8 mouse cellular contexts compared by ENCODE assay signal in the genomic region with DNA sequence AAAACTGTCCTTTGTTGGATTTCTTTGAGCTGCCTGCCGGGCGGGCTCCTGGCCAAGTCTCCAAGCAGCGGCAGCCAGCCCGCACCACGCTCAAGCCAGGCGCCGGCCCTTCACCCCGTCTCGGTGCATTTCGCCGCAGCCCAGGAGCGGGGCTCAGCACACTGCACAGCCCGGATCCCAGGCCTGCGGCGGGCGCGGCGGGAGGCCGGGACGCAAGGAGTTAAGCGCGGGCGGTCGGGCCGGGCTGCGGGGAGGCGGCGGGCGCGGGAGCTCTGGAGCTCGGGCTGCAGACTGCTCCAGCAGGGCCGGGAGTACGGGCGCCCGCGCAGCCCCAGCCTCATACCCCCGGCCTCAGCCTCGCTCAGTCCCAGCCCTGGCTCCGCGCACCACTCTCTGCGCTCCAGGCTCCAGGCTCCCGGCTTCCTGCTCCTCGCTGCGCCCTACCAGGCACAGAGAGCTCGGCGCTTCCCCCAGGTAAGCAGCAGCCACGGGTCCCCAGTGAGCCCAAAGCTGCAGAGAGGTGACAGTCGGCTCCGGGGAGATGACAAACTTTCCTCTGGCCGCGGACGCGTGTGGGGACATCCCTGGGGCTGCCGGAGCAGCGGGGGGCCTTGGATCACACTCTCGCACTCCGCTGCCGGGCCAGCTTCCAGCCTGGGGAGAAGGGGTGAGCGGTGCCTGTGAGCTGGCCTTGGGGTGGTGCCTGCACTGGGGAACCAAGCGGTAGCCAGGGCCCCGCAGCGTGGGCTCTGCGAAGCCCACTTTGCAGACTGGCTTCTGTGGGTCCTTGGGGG. TPM values are rescaled to one million over a fixed set of nuclear protein-coding genes. Genes with fewer than 3 reads are reported as not detected.
A peak's percentile ranks its signal among the peaks of the same experiment; 100 is the strongest.
DNase-seq lines count a peak whose midpoint lies in the region; ATAC-seq and TF ChIP-seq lines count a peak whose summit lies in the region.

No protein-coding gene starts in this region.

- no peaks in the 10 kb centered on the region for H3K36me3 ChIP-seq in heart, embryonic 12.5 days
- no peaks in the 10 kb centered on the region for H3K36me3 ChIP-seq in small intestine, adult 2 months (ENCODE audit: control insufficient read depth, insufficient read depth, low read length)

- peak overlapping the region; percentile 82 for H3K9ac ChIP-seq in heart, embryonic 12.5 days

- H3K4me2 ChIP-seq in heart, embryonic 12.5 days, result peak overlapping the region; percentile 85

- DNase-seq in urinary bladder, adult 2 months (ENCODE audit: low spot score), result peak; percentile 31
- no peak for DNase-seq in urinary bladder, postnatal 10 days (ENCODE audit: low spot score)
- DNase-seq in embryo, embryonic 10 days (ENCODE audit: low spot score), result peak; percentile 60
- DNase-seq in layer of hippocampus, adult 2 months (ENCODE audit: low spot score in 2 of 2), result peak; percentile 61 to 62
- peak; percentile 40 to 65 for DNase-seq in lung, postnatal 4 days
- DNase-seq in c-Kit-positive CD71-positive TER-119-positive erythroid progenitor cells, embryonic 14.5 days (ENCODE audit: low spot score), result no peak

- peaks cover 40% of the 10 kb centered on the region for H3K27me3 ChIP-seq in heart, embryonic 12.5 days (replicated peaks)
- peaks cover 7% of the 10 kb centered on the region; the same call in 1 of the 2 replicates for H3K27me3 ChIP-seq in small intestine, adult 2 months (ENCODE audit: control insufficient read depth, insufficient read depth, low read length)

- H3K4me1 ChIP-seq in heart, embryonic 12.5 days (replicated peaks), result peaks cover 28% of the 10 kb centered on the region
- no peaks in the 10 kb centered on the region for H3K4me1 ChIP-seq in small intestine, adult 2 months (ENCODE audit: control insufficient read depth, insufficient read depth, insufficient read length, low read length)

- no peak; the same call in 1 of the 2 replicates for TF ChIP-seq CTCF in layer of hippocampus, adult 2 months (conservative IDR thresholded peaks at IDR 0.05)
- no peak for TF ChIP-seq CTCF in small intestine, adult 2 months (IDR thresholded peaks at IDR 0.05; ENCODE audit: extremely low read depth, insufficient read length, insufficient replicate concordance, low read depth, low read length)

- peak; percentile 66 for ATAC-seq in heart, embryonic 12.5 days (ENCODE audit: insufficient number of reproducible peaks, low FRiP score)

- WGBS in heart, embryonic 12.5 days, result 2% methylated on average over 62 of the region's 63 CpGs
- WGBS in small intestine, adult 2 months, result 3% methylated on average over 63 of the region's 63 CpGs

- H3K9me3 ChIP-seq in heart, embryonic 12.5 days (replicated peaks), result no peaks in the 10 kb centered on the region

- H3K27ac ChIP-seq in heart, embryonic 12.5 days (ENCODE audit: poor library complexity, severe bottlenecking), result peak overlapping the region; percentile 64
- H3K27ac ChIP-seq in layer of hippocampus, adult 2 months, result peak overlapping the region; percentile 97
- peak overlapping the region; percentile 11; the same call in 1 of the 2 replicates for H3K27ac ChIP-seq in small intestine, adult 2 months (ENCODE audit: insufficient read depth, low read depth, low read length)

- TF ChIP-seq POLR2A in small intestine, adult 2 months (IDR thresholded peaks at IDR 0.05; ENCODE audit: low read depth, low read length), result no peak

- peak overlapping the region; percentile 63 for H3K4me3 ChIP-seq in heart, embryonic 12.5 days
- H3K4me3 ChIP-seq in layer of hippocampus, adult 2 months, result peak overlapping the region; percentile 83
- H3K4me3 ChIP-seq in small intestine, adult 2 months (ENCODE audit: low read depth, low read length), result peak overlapping the region; percentile 52

RNA-seq across cellular contexts. Expression of gene Wscd2, which starts 0.5 kb away (rescaled TPM):
- polyA plus RNA-seq in urinary bladder, adult 2 months (2012; rRNA removed), result 23.5 and 29.6 TPM in 2 replicates
- polyA plus RNA-seq in heart, embryonic 12.5 days (2016; fragmentation: Nextera tagmentation; extraction: Ambion mirVana), result 5.4 TPM in 2 replicates
- 10 to 100 TPM; 85.0 to 89.1 TPM for total RNA-seq in layer of hippocampus, adult 2 months (2021)
- polyA plus RNA-seq in small intestine, adult 2 months (2012; rRNA removed), result 3.5 and 4.9 TPM in 2 replicates

Comparison
In these comparisons a context has a peak if more than half of its experiments do, and no peak if none do; other contexts are left out.
1. DNase-seq: peak in urinary bladder, adult 2 months (single experiment), embryo, embryonic 10 days (single experiment), layer of hippocampus, adult 2 months (2 of 2) and lung, postnatal 4 days (2 of 2); none in urinary bladder, postnatal 10 days (single experiment) and c-Kit-positive CD71-positive TER-119-positive erythroid progenitor cells, embryonic 14.5 days (single experiment).
2. H3K27ac ChIP-seq: peak in every context shown above with its lines; median percentile 97 in layer of hippocampus, adult 2 months; 64 in heart, embryonic 12.5 days; 11 in small intestine, adult 2 months.
3. Peak in every context shown above with its lines, with median percentiles within 50 percentile points of each other: H3K4me3 ChIP-seq.